23 mouse cellular contexts compared by ENCODE assay signal in genomic region chr8:62969802-62970372, GRCm38 (mm10). TPM values are rescaled to one million over a fixed set of nuclear protein-coding genes. Genes with fewer than 3 reads are reported as not detected.
DNase-seq lines count a peak whose midpoint lies in the region; ATAC-seq and TF ChIP-seq lines count a peak whose summit lies in the region.
"Had no signal": no experiment of that assay in that cellular context is flagged by ENCODE, and none has a peak within 500 bp of the region (broad histone marks: within the 10 kb centered on the region; RNA-seq: fewer than 3 reads in every experiment).

No protein-coding gene starts in this region.

- H3K36me3 ChIP-seq in forebrain, embryonic 15.5 days, result no peaks in the 10 kb centered on the region
- no peaks in the 10 kb centered on the region for H3K36me3 ChIP-seq in forebrain, embryonic 11.5 days (ENCODE audit: control insufficient read depth, insufficient read depth, low read length)
- H3K36me3 ChIP-seq in hindbrain, embryonic 16.5 days (ENCODE audit: control insufficient read depth, insufficient read depth, low read length), result no peaks in the 10 kb centered on the region
- H3K36me3 ChIP-seq in midbrain, embryonic 16.5 days (ENCODE audit: control insufficient read depth, insufficient read depth, low read length), result no peaks in the 10 kb centered on the region
- H3K36me3 ChIP-seq: embryonic facial prominence, embryonic 15.5 days; heart, embryonic 12.5 days; liver, embryonic 13.5 days; stomach, embryonic 15.5 days had no signal

- WGBS in forebrain, embryonic 15.5 days, result 54% methylated on average over 2 of the region's 2 CpGs
- WGBS in forebrain, embryonic 11.5 days, result 77% methylated on average over 2 of the region's 2 CpGs
- WGBS in hindbrain, embryonic 16.5 days, result 58% methylated on average over 2 of the region's 2 CpGs
- WGBS in midbrain, embryonic 16.5 days, result 33% methylated on average over 2 of the region's 2 CpGs

- no peak overlapping the region for H3K4me3 ChIP-seq in forebrain, embryonic 15.5 days
- H3K4me3 ChIP-seq in forebrain, embryonic 11.5 days (ENCODE audit: low read depth, low read length), result no peak overlapping the region
- H3K4me3 ChIP-seq in layer of hippocampus, adult 2 months, result no peak overlapping the region
- H3K4me3 ChIP-seq in hindbrain, embryonic 16.5 days (ENCODE audit: low read length), result no peak overlapping the region
- H3K4me3 ChIP-seq in midbrain, embryonic 16.5 days (ENCODE audit: low read depth, low read length), result no peak overlapping the region
- H3K4me3 ChIP-seq: embryonic facial prominence, embryonic 15.5 days; heart, embryonic 12.5 days; liver, embryonic 13.5 days; stomach, embryonic 15.5 days had no signal

- no peak overlapping the region for H3K9ac ChIP-seq in forebrain, embryonic 15.5 days (replicated peaks)
- H3K9ac ChIP-seq in forebrain, embryonic 11.5 days (ENCODE audit: low read length), result no peak overlapping the region
- H3K9ac ChIP-seq in hindbrain, embryonic 16.5 days (ENCODE audit: low read depth, low read length), result no peak overlapping the region
- H3K9ac ChIP-seq in midbrain, embryonic 16.5 days (ENCODE audit: low read depth, low read length), result no peak overlapping the region
- H3K9ac ChIP-seq: embryonic facial prominence, embryonic 15.5 days; heart, embryonic 12.5 days; liver, embryonic 13.5 days; lung, embryonic 14.5 days; stomach, embryonic 15.5 days had no signal

- DNase-seq in forebrain, embryonic 11.5 days (ENCODE audit: low spot score), result no peak
- DNase-seq in layer of hippocampus, adult 2 months (ENCODE audit: low spot score in 2 of 2), result no peak
- no peak for DNase-seq in layer of hippocampus, adult 18-20 months (ENCODE audit: low spot score in 2 of 2)
- no peak for DNase-seq in right cerebral cortex, adult 18-20 months
- DNase-seq: B cell, adult 2 months; cerebellum, adult 9-10 months; heart, postnatal 14 days; kidney, adult 2 months; kidney, postnatal 10 days; liver, embryonic 13.5 days; lung, embryonic 14.5 days; lung, postnatal 36 days; right cerebral cortex, postnatal 25 days; thymus, adult 2 months had no signal

- no peak for TF ChIP-seq CTCF in layer of hippocampus, adult 2 months (conservative IDR thresholded peaks at IDR 0.05)

- no peak overlapping the region for H3K4me2 ChIP-seq in forebrain, embryonic 15.5 days (replicated peaks)
- H3K4me2 ChIP-seq in forebrain, embryonic 11.5 days (ENCODE audit: low read depth, low read length, severe bottlenecking), result no peak overlapping the region
- H3K4me2 ChIP-seq in hindbrain, embryonic 16.5 days (ENCODE audit: low read length), result no peak overlapping the region
- no peak overlapping the region for H3K4me2 ChIP-seq in midbrain, embryonic 16.5 days (ENCODE audit: low read length)
- H3K4me2 ChIP-seq: embryonic facial prominence, embryonic 15.5 days; heart, embryonic 12.5 days; liver, embryonic 13.5 days; lung, embryonic 14.5 days; stomach, embryonic 15.5 days had no signal

- H3K27ac ChIP-seq in forebrain, embryonic 15.5 days (replicated peaks), result no peak overlapping the region
- H3K27ac ChIP-seq in forebrain, embryonic 11.5 days (ENCODE audit: low read depth, low read length), result no peak overlapping the region
- 0 out of 2 replicates have a peak overlapping the region, but pooled peaks have one; percentile 36 for H3K27ac ChIP-seq in layer of hippocampus, adult 2 months
- no peak overlapping the region for H3K27ac ChIP-seq in hindbrain, embryonic 16.5 days (ENCODE audit: low read depth, low read length)
- no peak overlapping the region for H3K27ac ChIP-seq in midbrain, embryonic 16.5 days (ENCODE audit: low read length)
- H3K27ac ChIP-seq: embryonic facial prominence, embryonic 15.5 days; liver, embryonic 13.5 days; stomach, embryonic 15.5 days had no signal

- H3K27me3 ChIP-seq in forebrain, embryonic 15.5 days, result no peaks in the 10 kb centered on the region
- no peaks in the 10 kb centered on the region for H3K27me3 ChIP-seq in forebrain, embryonic 11.5 days (ENCODE audit: control insufficient read depth, insufficient read depth, low read length)
- no peaks in the 10 kb centered on the region for H3K27me3 ChIP-seq in hindbrain, embryonic 16.5 days (replicated peaks; ENCODE audit: control insufficient read depth, insufficient read depth, low read length)
- H3K27me3 ChIP-seq in midbrain, embryonic 16.5 days (ENCODE audit: control insufficient read depth, insufficient read depth, low read depth, low read length), result no peaks in the 10 kb centered on the region
- H3K27me3 ChIP-seq: embryonic facial prominence, embryonic 15.5 days; heart, embryonic 12.5 days; liver, embryonic 13.5 days; stomach, embryonic 15.5 days had no signal

- no peaks in the 10 kb centered on the region for H3K9me3 ChIP-seq in forebrain, embryonic 15.5 days
- H3K9me3 ChIP-seq in forebrain, embryonic 11.5 days (ENCODE audit: control insufficient read depth, low read length), result no peaks in the 10 kb centered on the region
- no peaks in the 10 kb centered on the region for H3K9me3 ChIP-seq in hindbrain, embryonic 16.5 days (ENCODE audit: control insufficient read depth, low read length)
- no peaks in the 10 kb centered on the region for H3K9me3 ChIP-seq in midbrain, embryonic 16.5 days (replicated peaks; ENCODE audit: control insufficient read depth, low read length, poor library complexity, severe bottlenecking)
- H3K9me3 ChIP-seq: embryonic facial prominence, embryonic 15.5 days; heart, embryonic 12.5 days; liver, embryonic 13.5 days; stomach, embryonic 15.5 days had no signal

- H3K4me1 ChIP-seq in forebrain, embryonic 15.5 days, result no peaks in the 10 kb centered on the region
- H3K4me1 ChIP-seq in forebrain, embryonic 11.5 days (replicated peaks; ENCODE audit: control insufficient read depth, insufficient read depth, low read length), result no peaks in the 10 kb centered on the region
- H3K4me1 ChIP-seq in hindbrain, embryonic 16.5 days (ENCODE audit: control insufficient read depth, insufficient read depth, low read depth, low read length), result no peaks in the 10 kb centered on the region
- peaks cover 7% of the 10 kb centered on the region; the same call in 1 of the 2 replicates for H3K4me1 ChIP-seq in midbrain, embryonic 16.5 days (ENCODE audit: control insufficient read depth, insufficient read depth, low read length)
- H3K4me1 ChIP-seq: embryonic facial prominence, embryonic 15.5 days; heart, embryonic 12.5 days; liver, embryonic 13.5 days; stomach, embryonic 15.5 days had no signal

- 0 out of 2 replicates have a peak, but pooled peaks have one; percentile 29 for ATAC-seq in forebrain, embryonic 15.5 days (replicated peaks)
- ATAC-seq in forebrain, embryonic 11.5 days (replicated peaks; ENCODE audit: low FRiP score), result no peak
- ATAC-seq in hindbrain, embryonic 16.5 days, result peak; percentile 87
- peak; percentile 61 for ATAC-seq in midbrain, embryonic 16.5 days
- ATAC-seq: inflammation-experienced regulatory T-cells, adult 6 months had no signal

RNA-seq across cellular contexts. Expression of gene Spock3, which starts 19.1 kb away (rescaled TPM):
- 15.6 and 19.2 TPM in 2 replicates for polyA plus RNA-seq in forebrain, embryonic 15.5 days (2015; fragmentation: Nextera tagmentation; extraction: Ambion mirVana)
- 5.5 and 5.7 TPM in 2 replicates for polyA plus RNA-seq in forebrain, embryonic 11.5 days (2014; fragmentation: Nextera tagmentation; extraction: Ambion mirVana)
- 10 to 100 TPM; 56.5 to 60.8 TPM for total RNA-seq in layer of hippocampus, adult 2 months (2021)
- total RNA-seq in layer of hippocampus, adult 18-20 months (2021), result 10 to 100 TPM; 50.6 to 58.1 TPM
- 97.0 and 112 TPM in 2 replicates for polyA plus RNA-seq in hindbrain, embryonic 16.5 days (2015; fragmentation: Nextera tagmentation; extraction: Ambion mirVana)
- polyA plus RNA-seq in midbrain, embryonic 16.5 days (2015; fragmentation: Nextera tagmentation; extraction: Ambion mirVana), result 72.8 and 74.9 TPM in 2 replicates
- total RNA-seq: granulocyte monocyte progenitor cell, adult 5-6 weeks; neutrophil, adult 5-6 weeks had no signal
- polyA plus RNA-seq: inflammation-experienced regulatory T-cells, adult 6 months had no signal
